Mouse (Mus musculus) embryonic facial prominence, embryonic 10.5 days (tissue): ENCODE results near the gene Atp6v1c2. TPM values are rescaled to one million over a fixed set of nuclear protein-coding genes. Genes with fewer than 3 reads are reported as not detected.

ENCODE experiments used
- DNase-seq: peaks from one replicate; pipeline ENCODE4 v3.0.0-alpha.2; 2017; ENCODE audit warnings: low spot score
- H3K27ac ChIP-seq: fragments of 300-500 bp; sonication (generic); replicated peaks from 2 replicates; pipeline ENCODE4 v1.5.1; 2016; ENCODE audit warnings: mild to moderate bottlenecking
- H3K27me3 ChIP-seq: fragments of 300-500 bp; sonication (generic); replicated peaks from 2 replicates; pipeline ENCODE4 v1.6.1; 2016; ENCODE audit warnings: low read depth, mild to moderate bottlenecking; ENCODE audit not compliant: poor library complexity, severe bottlenecking
- H3K36me3 ChIP-seq: fragments of 300-500 bp; sonication (generic); replicated peaks from 2 replicates; pipeline ENCODE4 v1.6.1; 2016; ENCODE audit warnings: mild to moderate bottlenecking, moderate library complexity
- H3K4me1 ChIP-seq: fragments of 300-500 bp; sonication (generic); 2 replicates; pipeline ENCODE4 v1.6.1; 2016
- H3K4me3 ChIP-seq: fragments of 300-500 bp; sonication (generic); 2 replicates; pipeline ENCODE4 v1.5.1; 2016; ENCODE audit warnings: mild to moderate bottlenecking, moderate library complexity
- H3K9me3 ChIP-seq: fragments of 300-500 bp; sonication (generic); 2 replicates; pipeline ENCODE4 v1.6.1; 2016; ENCODE audit warnings: mild to moderate bottlenecking
- WGBS: fragments of 180-500 bp; shearing (Covaris S2); methylation state at CpG from one replicate; pipeline ENCODE4 v1.1.7; 2016; 5-methylcytosine and 5-hydroxymethylcytosine counted together
- polyA plus RNA-seq: library from polyadenylated mRNA; unstranded; fragments of >200 nt; fragmentation: Nextera tagmentation; extraction: Ambion mirVana; gene quantifications from 2 replicates; pipeline ENCODE4 v1.2.1, GENCODE M21; 2016

Atp6v1c2 gene
- polyA plus RNA-seq, 1 experiment from 2014 or later = 0.62 TPM

DNA sequence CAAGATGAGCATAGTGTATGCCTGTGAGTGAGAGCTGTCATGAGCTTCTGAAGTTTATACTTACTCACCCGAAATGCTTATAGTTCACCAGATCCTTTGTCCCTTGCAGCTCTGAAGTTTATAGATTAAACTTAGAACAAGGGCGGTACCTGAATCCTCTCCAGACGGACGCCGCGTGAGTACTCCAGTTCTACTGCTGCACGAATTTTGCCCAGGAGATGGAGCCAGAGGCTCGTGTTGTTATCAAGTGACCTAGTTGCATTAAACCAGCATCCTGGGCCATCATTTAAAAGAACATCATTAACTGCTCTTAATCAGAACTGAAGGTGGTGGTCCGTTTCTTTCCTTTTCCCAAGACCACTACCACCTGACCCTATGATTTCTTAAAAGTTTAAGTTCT lies 29.8 kb upstream of the Atp6v1c2 start:
- peak; percentile 11 for DNase-seq

GRCm38 (mm10) chr12:17357795-17358194 lies 28.6 kb upstream of the Atp6v1c2 start:
- Histone ChIP-seq H3K36me3 (peaks cover 97% of the 10 kb centered on the region), H3K4me1 (peaks cover 9% of the 10 kb centered on the region), H3K27ac (no peak overlapping the region), H3K27me3 (no peaks in the 10 kb centered on the region), H3K9me3 (no peaks in the 10 kb centered on the region), H3K4me3 (no peak overlapping the region)
- 93% methylated on average over 5 of the region's 5 CpGs for WGBS
- no peak for DNase-seq

More for the DNA sequence above, 29.8 kb upstream of the Atp6v1c2 start:
- H3K9me3 ChIP-seq = no peaks in the 10 kb centered on the region
- no peaks in the 10 kb centered on the region for H3K27me3 ChIP-seq
- H3K36me3 ChIP-seq = peaks cover 97% of the 10 kb centered on the region
- H3K27ac ChIP-seq = no peak overlapping the region
- H3K4me1 ChIP-seq = peaks cover 9% of the 10 kb centered on the region
- WGBS = 87% methylated on average over 9 of the region's 9 CpGs
- H3K4me3 ChIP-seq = no peak overlapping the region

- Histone ChIP-seq H3K4me1 (peaks cover 9% of the 10 kb centered on the region), H3K36me3 (peaks cover 97% of the 10 kb centered on the region), H3K27me3 (no peaks in the 10 kb centered on the region), H3K4me3 (no peak overlapping the region), H3K9me3 (no peaks in the 10 kb centered on the region), H3K27ac (no peak overlapping the region)
- WGBS = 91% methylated on average over 4 of the region's 4 CpGs
- no peak for DNase-seq
Observed at GRCm38 (mm10) chr12:17356853-17357252, 27.7 kb upstream of the Atp6v1c2 start.

DNA sequence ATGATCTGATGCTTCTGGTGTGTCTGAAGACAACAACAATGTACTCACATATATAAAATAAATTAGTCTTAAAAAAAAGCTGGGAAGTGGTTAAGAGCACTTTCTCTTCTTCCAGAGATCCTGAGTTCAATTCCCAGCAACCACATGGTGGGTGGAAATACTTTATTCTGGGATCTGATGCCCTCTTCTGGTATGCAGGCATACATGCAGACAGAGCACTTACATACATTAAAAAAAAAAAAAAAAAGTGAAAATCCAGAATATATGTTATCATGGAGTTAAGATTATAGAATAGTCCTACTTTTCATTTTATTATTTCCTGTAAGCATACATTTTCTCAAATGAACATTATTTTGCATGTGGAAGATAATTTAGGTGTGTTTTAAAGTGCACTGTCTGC lies 20.9 kb upstream of the Atp6v1c2 start:
- Histone ChIP-seq H3K36me3 (peaks cover 47% of the 10 kb centered on the region), H3K27me3 (no peaks in the 10 kb centered on the region), H3K4me1 (peaks cover 14% of the 10 kb centered on the region), H3K9me3 (no peaks in the 10 kb centered on the region), H3K27ac (no peak overlapping the region), H3K4me3 (no peak overlapping the region)
- DNase-seq = no peak

DNA sequence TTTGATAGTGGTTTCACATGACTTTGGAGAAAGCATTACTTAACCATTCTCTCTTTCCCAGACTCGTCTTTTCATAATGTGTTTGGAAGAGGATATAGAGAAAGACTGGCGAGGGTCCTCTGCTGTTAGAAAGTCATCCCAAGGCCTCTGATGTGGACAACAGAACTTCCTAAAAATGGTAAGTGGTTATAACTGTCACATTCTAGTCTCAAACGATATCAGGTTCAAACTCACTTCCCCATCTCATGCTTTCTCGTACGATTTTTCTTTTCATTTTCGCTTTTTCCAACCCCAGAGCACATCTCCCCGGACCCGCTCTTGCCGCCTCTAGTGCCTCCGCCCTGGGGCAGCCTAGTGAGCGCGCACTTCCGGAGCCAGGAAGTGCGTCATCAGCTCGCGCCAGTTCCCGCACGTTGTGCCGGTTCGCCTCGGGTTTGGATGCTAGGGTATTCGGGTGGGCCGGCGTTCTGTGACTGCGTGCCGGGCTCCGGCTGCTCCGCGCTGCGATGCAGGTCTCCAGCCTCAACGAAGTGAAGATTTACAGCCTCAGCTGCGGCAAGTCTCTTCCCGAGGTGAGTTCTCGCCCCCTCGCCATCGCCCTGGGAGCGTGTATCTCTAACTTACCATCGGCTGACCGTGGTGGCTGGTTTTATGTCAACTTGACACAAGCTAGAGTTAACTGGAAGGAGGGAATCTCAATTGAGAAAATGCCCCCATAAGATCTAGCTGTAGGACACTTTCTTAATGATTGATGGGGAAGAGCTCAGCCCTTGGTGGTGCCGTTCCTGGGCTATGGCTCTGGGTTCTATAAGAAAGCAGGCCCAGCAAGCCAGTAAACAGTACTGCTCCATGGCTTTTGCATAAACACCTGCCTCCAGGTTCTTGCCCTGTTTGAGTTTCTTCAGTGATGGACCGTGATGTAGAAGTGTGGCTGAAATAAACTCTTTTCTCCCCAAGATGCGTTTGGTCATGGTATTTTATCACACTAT lies 19.2 kb upstream of the Atp6v1c2 start, which contains the start of gene Nol10:
Gene Nol10, plus strand, starts transcription at position 411 of the 989 bp plus-strand sequence.
- under 1% methylated on average over 42 of the region's 42 CpGs for WGBS
- no peaks in the 10 kb centered on the region for H3K9me3 ChIP-seq
- peak within 1 kb of the TSS; percentile 91 for H3K4me3 ChIP-seq
- peaks cover 14% of the 10 kb centered on the region for H3K4me1 ChIP-seq
- peak; percentile 93 for DNase-seq
- no peaks in the 10 kb centered on the region for H3K27me3 ChIP-seq
- H3K27ac ChIP-seq = peak within 1 kb of the TSS; percentile 83
- peaks cover 30% of the 10 kb centered on the region for H3K36me3 ChIP-seq

GRCm38 (mm10) chr12:17347327-17348047 lies 18.3 kb upstream of the Atp6v1c2 start:
- WGBS = 34% methylated on average over 11 of the region's 11 CpGs
- H3K27me3 ChIP-seq = no peaks in the 10 kb centered on the region
- peaks cover 14% of the 10 kb centered on the region for H3K4me1 ChIP-seq
- H3K27ac ChIP-seq = peak overlapping the region; percentile 83
- peak overlapping the region; percentile 91 for H3K4me3 ChIP-seq
- H3K9me3 ChIP-seq = no peaks in the 10 kb centered on the region
- DNase-seq = peak; percentile 33
- H3K36me3 ChIP-seq = peaks cover 21% of the 10 kb centered on the region

GRCm38 (mm10) chr12:17339114-17339905 lies 10.2 kb upstream of the Atp6v1c2 start:
- 68% methylated on average over 3 of the region's 3 CpGs for WGBS

DNA sequence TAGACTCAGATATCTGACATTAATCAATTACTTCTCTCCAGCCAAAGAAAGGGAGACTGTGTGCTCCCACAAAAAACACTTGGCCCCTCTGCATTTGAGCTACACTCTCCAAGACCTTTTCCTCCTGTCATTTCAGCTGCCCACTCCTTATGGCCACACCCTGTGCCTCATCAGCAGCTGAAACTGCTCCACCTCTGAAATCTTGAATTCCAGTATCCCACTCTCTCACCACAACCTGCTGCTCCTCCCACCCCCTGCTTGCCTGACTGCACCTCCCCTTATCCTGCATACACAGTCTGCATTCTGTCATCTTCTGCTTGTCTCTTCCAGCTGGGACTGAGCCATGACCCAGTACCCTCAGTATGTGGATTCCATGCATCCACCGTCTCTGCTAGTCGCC lies 9.2 kb upstream of the Atp6v1c2 start:
- Histone ChIP-seq H3K4me3 (no peak overlapping the region), H3K9me3 (no peaks in the 10 kb centered on the region), H3K4me1 (no peaks in the 10 kb centered on the region), H3K36me3 (no peaks in the 10 kb centered on the region), H3K27ac (no peak overlapping the region), H3K27me3 (no peaks in the 10 kb centered on the region)
- no peak for DNase-seq
- WGBS = 77% methylated on average over 2 of the region's 2 CpGs

More at GRCm38 (mm10) chr12:17339114-17339905, 10.2 kb upstream of the Atp6v1c2 start:
- Histone ChIP-seq H3K9me3 (no peaks in the 10 kb centered on the region), H3K36me3 (no peaks in the 10 kb centered on the region), H3K27ac (no peak overlapping the region), H3K4me3 (no peak overlapping the region), H3K4me1 (no peaks in the 10 kb centered on the region), H3K27me3 (no peaks in the 10 kb centered on the region)
- no peak for DNase-seq

DNA sequence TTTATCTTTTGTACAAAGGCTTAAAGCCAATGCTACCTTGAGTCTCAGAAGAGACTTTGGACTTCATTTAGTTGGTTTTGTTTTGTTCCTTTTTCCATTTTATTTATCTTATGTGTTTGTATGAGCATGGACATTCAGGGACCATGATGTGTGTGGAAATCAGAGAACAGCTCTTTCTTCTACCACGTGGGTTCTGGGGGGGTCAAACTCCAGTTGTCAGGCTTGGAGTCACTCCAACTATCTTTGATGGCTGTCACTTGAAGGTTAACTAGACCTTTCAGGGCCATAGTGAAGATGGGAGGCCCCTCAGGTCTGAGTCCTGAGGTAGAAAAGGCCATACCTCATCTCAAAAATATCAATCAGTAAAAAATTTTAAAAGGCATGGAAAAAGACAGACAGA lies 4.3 kb upstream of the Atp6v1c2 start:
- Histone ChIP-seq H3K27me3 (no peaks in the 10 kb centered on the region), H3K27ac (no peak overlapping the region), H3K9me3 (no peaks in the 10 kb centered on the region), H3K4me1 (no peaks in the 10 kb centered on the region), H3K36me3 (no peaks in the 10 kb centered on the region), H3K4me3 (no peak overlapping the region)
- WGBS = 33% methylated on average over 1 of the region's 1 CpGs
- DNase-seq = no peak

DNA sequence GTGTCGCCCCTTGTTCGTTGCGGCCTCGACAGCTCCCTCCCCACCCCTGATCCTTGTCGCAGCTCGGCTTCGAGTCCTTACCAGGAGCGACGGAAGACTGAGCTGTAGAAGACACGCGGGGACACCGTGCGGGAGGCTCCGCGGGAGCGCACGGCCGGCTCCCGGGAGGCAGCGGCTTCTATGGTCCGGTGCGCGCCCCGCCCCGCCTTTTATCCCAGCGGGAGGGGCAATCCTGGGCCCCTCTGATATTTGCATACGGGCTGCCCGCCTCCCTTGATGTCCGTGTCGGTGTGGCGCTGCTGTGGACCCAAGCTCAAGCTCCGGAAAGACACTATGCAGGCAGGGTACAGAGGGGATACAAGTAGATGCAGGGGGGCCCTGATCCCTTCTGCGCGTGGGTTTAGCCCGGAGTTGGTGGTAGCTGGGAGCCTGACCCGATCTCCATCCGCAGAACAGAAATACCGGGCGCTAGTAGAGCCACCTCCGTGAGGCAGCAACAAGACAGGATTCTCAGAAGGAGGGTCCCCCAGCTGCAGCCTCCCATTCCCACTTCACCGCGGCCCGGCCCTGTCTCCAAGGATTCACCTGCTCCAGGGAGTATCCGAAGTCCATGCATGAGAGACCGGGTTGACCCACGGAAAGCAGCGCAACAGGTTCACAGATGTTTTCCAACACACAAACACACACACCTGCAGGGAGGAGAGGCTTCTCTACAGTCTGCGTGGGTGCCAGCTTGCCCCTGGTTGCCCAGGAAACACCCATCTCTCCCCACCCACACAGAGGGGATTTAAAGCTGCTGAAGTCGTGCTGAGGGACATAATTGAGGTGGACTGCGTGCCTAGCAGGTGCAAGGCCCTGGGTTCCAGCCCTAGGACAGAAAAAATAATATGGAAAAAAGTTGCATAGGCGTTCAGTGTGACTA lies 4.3 kb downstream of the Atp6v1c2 start:
- peaks cover 57% of the 10 kb centered on the region for H3K27me3 ChIP-seq
- H3K4me1 ChIP-seq = peaks cover 13% of the 10 kb centered on the region; the same call in 1 of the 2 replicates
- 5% methylated on average over 51 of the region's 51 CpGs for WGBS
- H3K9me3 ChIP-seq = no peaks in the 10 kb centered on the region
- no peaks in the 10 kb centered on the region for H3K36me3 ChIP-seq
- DNase-seq = peak; percentile 51
- 0 out of 2 replicates have a peak overlapping the region, but pooled peaks have one; percentile 11 for H3K27ac ChIP-seq
- H3K4me3 ChIP-seq = peak overlapping the region; percentile 62

DNA sequence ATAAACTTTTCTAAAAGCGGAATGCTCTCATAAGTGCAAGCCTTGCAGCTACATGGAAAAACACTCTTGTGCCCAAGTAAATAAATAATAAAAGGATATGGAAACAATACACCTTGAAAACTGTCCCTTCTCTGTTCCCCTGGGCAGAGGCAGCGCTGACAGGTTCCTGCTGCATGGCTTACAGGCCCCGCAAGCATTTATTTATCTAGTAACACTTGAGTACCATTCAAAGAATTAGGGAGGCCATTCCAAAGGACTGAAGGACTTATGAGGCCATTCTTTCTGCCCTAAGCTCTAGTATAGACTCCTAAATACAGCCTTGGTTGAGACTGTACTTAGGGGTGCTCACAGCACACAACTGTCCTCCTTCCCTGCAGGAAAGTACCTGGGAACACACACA lies 10.7 kb downstream of the Atp6v1c2 start:
- no peak for DNase-seq
- Histone ChIP-seq H3K27me3 (peaks cover 18% of the 10 kb centered on the region), H3K4me1 (no peaks in the 10 kb centered on the region), H3K9me3 (no peaks in the 10 kb centered on the region), H3K4me3 (no peak overlapping the region), H3K36me3 (no peaks in the 10 kb centered on the region), H3K27ac (no peak overlapping the region)
- 77% methylated on average over 3 of the region's 3 CpGs for WGBS
